Mouse (Mus musculus) liver, embryonic 16.5 days (tissue): Measurements from ENCODE around the gene Baiap3. TPM values are rescaled to one million over a fixed set of nuclear protein-coding genes. Genes with fewer than 3 reads are reported as not detected.
A peak's percentile ranks its signal among the peaks of the same experiment; 100 is the strongest.

Source experiments
- ATAC-seq: fragments of 200-750 bp; cut with Nextera tagmentation; 2 replicates; pipeline ENCODE4 v1.8.0; 2017; ENCODE audit warnings: low read depth, mild to moderate bottlenecking, moderate number of reproducible peaks, moderate library complexity
- H3K27ac ChIP-seq: fragments of 300-500 bp; sonication (generic); 2 replicates; pipeline ENCODE4 v1.5.1; 2014; ENCODE audit warnings: mild to moderate bottlenecking, low read length
- H3K27me3 ChIP-seq: fragments of 300-500 bp; sonication (generic); 2 replicates; pipeline ENCODE4 v1.6.1; 2014; ENCODE audit warnings: low read depth, low read length, mixed read lengths; ENCODE audit not compliant: control insufficient read depth, insufficient read depth
- H3K36me3 ChIP-seq: fragments of 300-500 bp; sonication (generic); 2 replicates; pipeline ENCODE4 v1.6.1; 2014; ENCODE audit warnings: mild to moderate bottlenecking; ENCODE audit not compliant: control insufficient read depth, insufficient read depth
- H3K4me1 ChIP-seq: fragments of 300-500 bp; sonication (generic); 2 replicates; pipeline ENCODE4 v1.6.1; 2014; ENCODE audit warnings: low read depth, low read length, mixed read lengths; ENCODE audit not compliant: control insufficient read depth
- H3K4me2 ChIP-seq: fragments of 300-500 bp; sonication (generic); 2 replicates; pipeline ENCODE4 v1.6.1; 2014; ENCODE audit warnings: low read depth, low read length, mixed read lengths
- H3K4me3 ChIP-seq: fragments of 300-500 bp; sonication (generic); 2 replicates; pipeline ENCODE4 v1.5.1; 2014; ENCODE audit warnings: low read depth, mild to moderate bottlenecking, low read length
- H3K9ac ChIP-seq: fragments of 300-500 bp; sonication (generic); 2 replicates; pipeline ENCODE4 v1.6.1; 2014; ENCODE audit warnings: low read depth, low read length
- H3K9me3 ChIP-seq: fragments of 300-500 bp; sonication (generic); replicated peaks from 2 replicates; pipeline ENCODE4 v1.6.1; 2016; ENCODE audit warnings: low read length; ENCODE audit not compliant: control insufficient read depth
- WGBS: fragments of 180-500 bp; shearing (Covaris S2); extraction: QIAGEN DNeasy Blood & Tissue Kit; methylation state at CpG from one replicate; pipeline ENCODE4 v1.1.7; 2014; ENCODE audit not compliant: insufficient replicate concordance; 5-methylcytosine and 5-hydroxymethylcytosine counted together
- polyA plus RNA-seq: library from polyadenylated mRNA; unstranded; fragments of >200 nt; fragmentation: Nextera tagmentation; extraction: Ambion mirVana; gene quantifications from 2 replicates; pipeline ENCODE4 v1.2.1, GENCODE M21; 2015

Gene Baiap3
- polyA plus RNA-seq, 1 experiment from 2014 or later: 0.57 TPM

GRCm38 (mm10) chr17:25253760-25254159, 2.4 kb downstream of the Baiap3 start:
- Histone ChIP-seq H3K27ac (no peak overlapping the region), H3K9me3 (no peaks in the 10 kb centered on the region), H3K36me3 (no peaks in the 10 kb centered on the region), H3K9ac (no peak overlapping the region), H3K4me2 (no peak overlapping the region), H3K27me3 (peaks cover 36% of the 10 kb centered on the region), H3K4me3 (no peak overlapping the region), H3K4me1 (peaks cover 7% of the 10 kb centered on the region)
- ATAC-seq: no peak
- 40% methylated on average over 10 of the region's 10 CpGs for WGBS

GRCm38 (mm10) chr17:25252643-25253042, 3.5 kb downstream of the Baiap3 start:
- Histone ChIP-seq H3K4me2 (no peak overlapping the region), H3K9ac (no peak overlapping the region), H3K4me3 (no peak overlapping the region), H3K27me3 (peaks cover 36% of the 10 kb centered on the region), H3K9me3 (no peaks in the 10 kb centered on the region), H3K27ac (no peak overlapping the region), H3K4me1 (peaks cover 7% of the 10 kb centered on the region), H3K36me3 (no peaks in the 10 kb centered on the region)
- 44% methylated on average over 3 of the region's 3 CpGs for WGBS
- no peak for ATAC-seq

GRCm38 (mm10) chr17:25250181-25250835, 5.9 kb downstream of the Baiap3 start:
- 56% methylated on average over 8 of the region's 8 CpGs for WGBS
- no peak overlapping the region for H3K4me3 ChIP-seq
- no peak overlapping the region for H3K27ac ChIP-seq
- no peaks in the 10 kb centered on the region for H3K36me3 ChIP-seq
- no peak overlapping the region for H3K4me2 ChIP-seq
- H3K4me1 ChIP-seq: no peaks in the 10 kb centered on the region
- no peaks in the 10 kb centered on the region for H3K9me3 ChIP-seq
- no peak overlapping the region for H3K9ac ChIP-seq
- ATAC-seq: no peak
- peaks cover 20% of the 10 kb centered on the region for H3K27me3 ChIP-seq

DNA sequence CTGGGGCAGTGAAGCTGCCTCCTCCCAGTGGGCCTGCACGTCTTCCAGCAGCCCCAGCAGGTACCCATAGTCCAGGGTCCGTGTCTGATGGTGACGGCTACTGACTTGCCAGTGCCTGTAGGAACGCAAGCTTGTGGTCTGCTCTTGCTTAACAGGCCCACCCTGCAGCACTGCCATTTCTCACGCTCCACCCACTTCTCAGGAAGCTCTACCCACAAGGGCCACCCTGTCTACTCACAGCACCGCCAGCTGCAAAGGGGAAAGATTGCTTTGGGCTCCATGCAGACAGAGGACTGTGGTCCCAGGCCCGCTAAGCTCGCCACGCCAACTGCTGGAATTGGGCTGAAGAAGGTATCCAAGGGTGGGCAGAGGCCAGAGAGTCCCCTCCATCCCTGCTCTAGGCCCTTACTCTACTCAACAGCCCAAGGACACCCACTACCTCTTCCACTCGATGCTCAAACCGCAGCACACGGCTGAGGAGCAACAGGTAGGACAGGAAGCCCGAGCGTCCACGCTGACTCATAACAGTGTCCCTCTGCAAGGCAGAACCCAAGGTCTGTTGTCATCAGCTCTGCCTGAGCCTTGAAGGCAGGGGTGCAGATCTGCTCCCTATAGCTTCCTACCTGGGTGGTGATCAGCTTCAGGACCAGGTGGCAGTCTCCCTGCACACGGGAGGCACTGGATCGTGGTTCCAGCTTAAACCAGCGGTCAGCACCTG, 8.0 kb downstream of the Baiap3 start:
- no peaks in the 10 kb centered on the region for H3K9me3 ChIP-seq
- no peak for ATAC-seq
- peaks cover under 1% of the 10 kb centered on the region for H3K27me3 ChIP-seq
- no peaks in the 10 kb centered on the region for H3K4me1 ChIP-seq
- H3K27ac ChIP-seq: no peak overlapping the region
- H3K9ac ChIP-seq: no peak overlapping the region
- H3K4me3 ChIP-seq: no peak overlapping the region
- H3K36me3 ChIP-seq: peaks cover 3% of the 10 kb centered on the region; the same call in 1 of the 2 replicates
- 34% methylated on average over 18 of the region's 18 CpGs for WGBS
- H3K4me2 ChIP-seq: no peak overlapping the region

DNA sequence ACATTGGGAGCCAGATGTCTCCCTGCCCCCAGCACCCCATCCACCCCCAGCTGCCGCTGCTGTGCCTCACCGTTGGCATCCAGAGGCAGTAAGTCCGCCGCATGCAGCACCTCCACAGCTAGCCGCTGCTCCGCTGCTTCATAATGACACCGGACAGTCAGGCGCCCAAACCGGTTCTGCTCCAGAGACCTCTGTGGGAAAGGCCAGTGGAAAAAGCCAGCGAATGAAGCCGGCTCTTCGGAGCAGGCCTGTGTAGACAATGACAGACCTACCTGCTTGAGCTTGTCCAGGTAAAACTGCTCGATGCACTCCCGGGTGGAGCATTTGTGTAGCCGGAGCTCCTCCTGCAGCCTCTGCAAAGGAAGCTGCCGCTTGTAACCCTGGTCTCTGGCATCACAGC, 11.9 kb downstream of the Baiap3 start:
- no peak overlapping the region for H3K9ac ChIP-seq
- WGBS: 85% methylated on average over 16 of the region's 16 CpGs
- no peaks in the 10 kb centered on the region; the same call in 1 of the 2 replicates for H3K27me3 ChIP-seq
- no peak overlapping the region for H3K4me2 ChIP-seq
- no peak for ATAC-seq
- no peak overlapping the region for H3K4me3 ChIP-seq
- no peak overlapping the region for H3K27ac ChIP-seq
- peaks cover 13% of the 10 kb centered on the region for H3K4me1 ChIP-seq
- H3K36me3 ChIP-seq: peaks cover 5% of the 10 kb centered on the region; the same call in 1 of the 2 replicates
- no peaks in the 10 kb centered on the region for H3K9me3 ChIP-seq

GRCm38 (mm10) chr17:25243131-25243780, 12.9 kb downstream of the Baiap3 start:
- no peak overlapping the region for H3K4me3 ChIP-seq
- no peak overlapping the region for H3K4me2 ChIP-seq
- WGBS: 74% methylated on average over 11 of the region's 11 CpGs
- no peak for ATAC-seq
- H3K27ac ChIP-seq: no peak overlapping the region
- H3K4me1 ChIP-seq: peaks cover 15% of the 10 kb centered on the region
- no peaks in the 10 kb centered on the region; the same call in 1 of the 2 replicates for H3K27me3 ChIP-seq
- H3K9me3 ChIP-seq: no peaks in the 10 kb centered on the region
- peaks cover 5% of the 10 kb centered on the region; the same call in 1 of the 2 replicates for H3K36me3 ChIP-seq
- H3K9ac ChIP-seq: no peak overlapping the region

- peak within 1 kb of the TSS; percentile 76 for H3K4me2 ChIP-seq
- peak within 1 kb of the TSS; percentile 87 for H3K9ac ChIP-seq
- H3K9me3 ChIP-seq: no peaks in the 10 kb centered on the region
- H3K36me3 ChIP-seq: peaks cover 11% of the 10 kb centered on the region
- H3K4me3 ChIP-seq: peak within 1 kb of the TSS; percentile 79
- no peaks in the 10 kb centered on the region for H3K27me3 ChIP-seq
- peak; percentile 84 for ATAC-seq
- peak within 1 kb of the TSS; percentile 61 for H3K27ac ChIP-seq
- WGBS: under 1% methylated on average over 75 of the region's 80 CpGs
- H3K4me1 ChIP-seq: peaks cover 15% of the 10 kb centered on the region
These were observed 16.2 kb downstream of the Baiap3 start, which contains the start of the genes Gnptg and Tsr3 for GRCm38 (mm10) chr17:25239695-25240636. Gene Gnptg (minus strand): TSS chr17:25240124. Gene Tsr3 (plus strand): TSS chr17:25240170.

DNA sequence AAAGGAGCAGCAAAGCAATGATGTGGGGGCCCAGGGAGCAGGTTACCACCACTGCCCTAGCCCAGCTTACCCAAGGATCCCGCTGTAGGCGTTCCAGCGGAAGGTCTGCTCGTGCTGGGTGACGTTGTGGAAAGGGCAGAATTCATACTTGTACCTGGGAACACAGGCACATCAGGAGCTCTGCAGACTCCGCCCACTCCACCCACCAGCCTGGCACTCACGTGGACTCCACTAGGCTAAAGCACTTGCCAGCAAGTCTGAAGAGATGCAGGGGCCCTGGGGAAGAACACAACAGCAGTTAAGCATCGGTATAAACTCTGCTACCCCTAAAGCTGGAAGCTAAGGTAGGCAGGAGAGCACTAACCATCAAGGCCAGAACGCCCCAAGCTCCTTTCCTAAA, 20.5 kb downstream of the Baiap3 start:
- no peak for ATAC-seq
- Histone ChIP-seq H3K4me2 (no peak overlapping the region), H3K36me3 (peaks cover 22% of the 10 kb centered on the region), H3K27ac (no peak overlapping the region), H3K9ac (no peak overlapping the region), H3K27me3 (no peaks in the 10 kb centered on the region), H3K9me3 (no peaks in the 10 kb centered on the region), H3K4me1 (peaks cover 6% of the 10 kb centered on the region; the same call in 1 of the 2 replicates), H3K4me3 (no peak overlapping the region)
- 79% methylated on average over 9 of the region's 9 CpGs for WGBS
